Mouse (Mus musculus) forebrain, embryonic 10.5 days (tissue): Measurements from ENCODE around the gene Cuedc1. TPM values are rescaled to one million over a fixed set of nuclear protein-coding genes. Genes with fewer than 3 reads are reported as not detected.

ENCODE experiments used
- DNase-seq: peaks from one replicate; pipeline ENCODE4 v3.0.0-alpha.2; 2017; ENCODE audit warnings: low spot score; ENCODE audit errors: extremely low spot score
- H3K27ac ChIP-seq: fragments of 300-500 bp; sonication (generic); 2 replicates; pipeline ENCODE4 v1.5.1; 2016; ENCODE audit warnings: mild to moderate bottlenecking
- H3K27me3 ChIP-seq: fragments of 300-500 bp; sonication (generic); 2 replicates; pipeline ENCODE4 v1.6.1; 2016; ENCODE audit warnings: mild to moderate bottlenecking; ENCODE audit not compliant: poor library complexity, severe bottlenecking
- H3K36me3 ChIP-seq: fragments of 300-500 bp; sonication (generic); replicated peaks from 2 replicates; pipeline ENCODE4 v1.6.1; 2016; ENCODE audit warnings: mild to moderate bottlenecking, moderate library complexity
- H3K4me1 ChIP-seq: fragments of 300-500 bp; sonication (generic); 2 replicates; pipeline ENCODE4 v1.6.1; 2016
- H3K4me3 ChIP-seq: fragments of 300-500 bp; sonication (generic); 2 replicates; pipeline ENCODE4 v1.5.1; 2016; ENCODE audit warnings: mild to moderate bottlenecking, moderate library complexity
- H3K9me3 ChIP-seq: fragments of 300-500 bp; sonication (generic); 2 replicates; pipeline ENCODE4 v1.6.1; 2016; ENCODE audit warnings: mild to moderate bottlenecking, moderate library complexity
- WGBS: fragments of 180-500 bp; shearing (Covaris S2); methylation state at CpG from one replicate; pipeline ENCODE4 v1.1.7; 2016; 5-methylcytosine and 5-hydroxymethylcytosine counted together
- polyA plus RNA-seq: library from polyadenylated mRNA; unstranded; fragments of >200 nt; fragmentation: Nextera tagmentation; extraction: Ambion mirVana; gene quantifications from 2 replicates; pipeline ENCODE4 v1.2.1, GENCODE M21; 2016

Cuedc1 gene
- polyA plus RNA-seq, 1 experiment from 2014 or later = 24.9 TPM

- Histone ChIP-seq H3K27me3 (no peaks in the 10 kb centered on the region), H3K9me3 (no peaks in the 10 kb centered on the region), H3K27ac (peak within 1 kb of the TSS; percentile 100), H3K4me1 (peaks cover 45% of the 10 kb centered on the region), H3K4me3 (peak within 1 kb of the TSS; percentile 96), H3K36me3 (peaks cover 2% of the 10 kb centered on the region)
- DNase-seq = peak; percentile 85
- under 1% methylated on average over 75 of the region's 81 CpGs for WGBS
Measured at GRCm38 (mm10) chr11:88067586-88068410, 30.1 kb upstream of the Cuedc1 start, which contains the start of gene Vezf1. TSS of gene Vezf1 (plus strand) at chr11:88068279.

GRCm38 (mm10) chr11:88068411-88069245 lies 29.2 kb upstream of the Cuedc1 start:
- peaks cover 53% of the 10 kb centered on the region for H3K4me1 ChIP-seq
- peak; percentile 67 for DNase-seq
- peaks cover 10% of the 10 kb centered on the region for H3K36me3 ChIP-seq
- peak overlapping the region; percentile 96 for H3K4me3 ChIP-seq
- no peaks in the 10 kb centered on the region for H3K27me3 ChIP-seq
- H3K9me3 ChIP-seq = no peaks in the 10 kb centered on the region
- WGBS = under 1% methylated on average over 89 of the region's 92 CpGs
- peak overlapping the region; percentile 100 for H3K27ac ChIP-seq

DNA sequence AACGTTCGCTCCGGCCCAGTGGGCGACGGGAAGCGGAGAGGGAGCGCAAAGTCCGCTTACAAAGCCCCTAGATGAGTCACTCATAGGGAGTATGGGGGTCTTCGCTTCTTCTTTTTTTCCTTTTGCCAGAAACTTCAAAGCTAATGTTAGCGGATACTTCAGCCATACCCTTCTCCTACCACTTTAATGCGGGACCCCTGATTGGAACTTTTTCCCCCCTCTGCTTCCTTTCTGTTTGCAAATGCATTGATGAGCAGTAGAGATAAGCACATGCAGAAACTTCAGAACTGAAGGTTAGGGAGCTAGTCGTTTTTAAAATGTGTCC lies 28.6 kb upstream of the Cuedc1 start:
- Histone ChIP-seq H3K27me3 (no peaks in the 10 kb centered on the region), H3K36me3 (peaks cover 16% of the 10 kb centered on the region), H3K4me3 (peak overlapping the region; percentile 96), H3K9me3 (no peaks in the 10 kb centered on the region), H3K27ac (peak overlapping the region; percentile 100), H3K4me1 (peaks cover 57% of the 10 kb centered on the region)
- 1% methylated on average over 12 of the region's 12 CpGs for WGBS
- DNase-seq = no peak

DNA sequence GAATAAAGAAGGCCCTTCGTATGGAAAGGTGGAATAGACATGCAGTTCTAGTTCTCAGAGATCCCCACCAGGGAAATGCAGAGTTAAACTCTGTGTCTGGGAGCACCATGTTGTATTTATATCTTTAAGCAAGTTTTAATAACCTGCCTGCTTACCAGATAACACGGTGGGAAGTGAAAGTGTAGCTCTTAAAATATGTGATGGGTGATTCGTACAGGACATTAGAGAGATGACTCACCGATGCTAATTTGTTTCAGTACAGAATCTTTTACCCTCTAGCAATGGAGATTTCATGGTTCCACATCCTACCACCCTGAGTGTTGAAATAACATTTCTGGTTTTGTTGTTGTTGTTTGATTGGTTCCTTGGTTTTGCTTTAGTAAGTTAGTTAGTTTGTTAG lies 27.5 kb upstream of the Cuedc1 start:
- no peak for DNase-seq
- no peaks in the 10 kb centered on the region for H3K27me3 ChIP-seq
- peak overlapping the region; percentile 100; the same call in 1 of the 2 replicates for H3K27ac ChIP-seq
- WGBS = 61% methylated on average over 4 of the region's 4 CpGs
- H3K4me1 ChIP-seq = peaks cover 68% of the 10 kb centered on the region
- peak overlapping the region; percentile 96 for H3K4me3 ChIP-seq
- peaks cover 28% of the 10 kb centered on the region for H3K36me3 ChIP-seq
- H3K9me3 ChIP-seq = no peaks in the 10 kb centered on the region

DNA sequence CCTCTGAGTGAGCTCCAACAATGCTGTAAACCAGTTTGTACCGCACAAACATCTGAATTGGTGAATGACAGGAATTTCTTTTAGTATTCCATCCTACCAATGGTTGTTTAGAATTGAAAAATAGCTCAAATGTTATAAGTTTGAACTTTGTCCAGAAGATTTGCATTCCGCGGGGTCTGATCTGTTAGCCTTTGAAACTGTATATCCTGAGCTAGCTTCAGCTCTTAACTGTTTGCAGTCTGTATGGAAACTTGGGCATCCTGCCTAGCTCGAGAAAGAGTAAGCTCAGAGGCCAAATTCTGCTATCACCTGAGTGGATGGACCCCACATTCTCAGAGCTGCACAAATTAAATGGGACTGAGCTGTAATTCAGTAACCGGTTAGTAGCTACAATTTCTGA lies 26.7 kb upstream of the Cuedc1 start:
- no peak for DNase-seq
- Histone ChIP-seq H3K36me3 (peaks cover 35% of the 10 kb centered on the region), H3K27me3 (no peaks in the 10 kb centered on the region), H3K4me1 (peaks cover 75% of the 10 kb centered on the region), H3K4me3 (peak overlapping the region; percentile 96), H3K9me3 (no peaks in the 10 kb centered on the region), H3K27ac (peak overlapping the region; percentile 100; the same call in 1 of the 2 replicates)
- WGBS = 50% methylated on average over 5 of the region's 5 CpGs

GRCm38 (mm10) chr11:88073343-88073875 lies 24.4 kb upstream of the Cuedc1 start:
- H3K4me1 ChIP-seq = peaks cover 66% of the 10 kb centered on the region
- H3K27me3 ChIP-seq = no peaks in the 10 kb centered on the region
- no peaks in the 10 kb centered on the region for H3K9me3 ChIP-seq
- 93% methylated on average over 14 of the region's 14 CpGs for WGBS
- DNase-seq = no peak
- no peak overlapping the region; the same call in 1 of the 2 replicates for H3K27ac ChIP-seq
- H3K36me3 ChIP-seq = peaks cover 58% of the 10 kb centered on the region
- H3K4me3 ChIP-seq = no peak overlapping the region

- H3K4me3 ChIP-seq = no peak overlapping the region
- peaks cover 52% of the 10 kb centered on the region for H3K4me1 ChIP-seq
- H3K36me3 ChIP-seq = peaks cover 81% of the 10 kb centered on the region
- no peak for DNase-seq
- H3K27ac ChIP-seq = no peak overlapping the region
- WGBS = 58% methylated on average over 1 of the region's 1 CpGs
- no peaks in the 10 kb centered on the region for H3K9me3 ChIP-seq
- no peaks in the 10 kb centered on the region for H3K27me3 ChIP-seq
Measured at GRCm38 (mm10) chr11:88075701-88076100, 22.2 kb upstream of the Cuedc1 start.

GRCm38 (mm10) chr11:88076394-88076793 lies 21.5 kb upstream of the Cuedc1 start:
- no peak overlapping the region for H3K4me3 ChIP-seq
- DNase-seq = no peak
- no peak overlapping the region for H3K27ac ChIP-seq
- no peaks in the 10 kb centered on the region for H3K27me3 ChIP-seq
- peaks cover 45% of the 10 kb centered on the region for H3K4me1 ChIP-seq
- H3K9me3 ChIP-seq = no peaks in the 10 kb centered on the region
- WGBS = 97% methylated on average over 1 of the region's 1 CpGs
- H3K36me3 ChIP-seq = peaks cover 88% of the 10 kb centered on the region

DNA sequence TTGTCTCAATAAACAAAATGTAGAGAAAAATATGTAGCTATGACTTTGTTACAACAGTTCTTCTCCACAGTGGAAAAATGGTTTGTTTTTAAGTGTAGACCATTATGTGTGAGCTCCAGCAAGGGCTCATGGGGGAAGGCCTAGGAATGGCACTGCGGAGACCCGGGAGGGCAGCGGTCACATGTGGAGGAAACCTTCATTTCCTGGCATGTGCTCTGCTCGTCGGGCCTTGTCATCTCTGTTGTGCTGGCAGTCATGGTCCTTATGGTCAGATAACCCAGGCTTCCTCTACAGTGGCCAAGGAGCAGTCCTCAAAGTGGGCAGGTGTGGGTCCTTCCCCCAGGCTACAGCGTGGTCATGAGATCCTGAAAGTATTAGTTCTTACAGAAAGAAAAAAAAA lies 14.2 kb upstream of the Cuedc1 start:
- Histone ChIP-seq H3K27me3 (no peaks in the 10 kb centered on the region), H3K9me3 (no peaks in the 10 kb centered on the region), H3K4me3 (no peak overlapping the region), H3K27ac (no peak overlapping the region), H3K36me3 (peaks cover 70% of the 10 kb centered on the region), H3K4me1 (peaks cover 32% of the 10 kb centered on the region)
- 85% methylated on average over 6 of the region's 6 CpGs for WGBS
- no peak for DNase-seq

DNA sequence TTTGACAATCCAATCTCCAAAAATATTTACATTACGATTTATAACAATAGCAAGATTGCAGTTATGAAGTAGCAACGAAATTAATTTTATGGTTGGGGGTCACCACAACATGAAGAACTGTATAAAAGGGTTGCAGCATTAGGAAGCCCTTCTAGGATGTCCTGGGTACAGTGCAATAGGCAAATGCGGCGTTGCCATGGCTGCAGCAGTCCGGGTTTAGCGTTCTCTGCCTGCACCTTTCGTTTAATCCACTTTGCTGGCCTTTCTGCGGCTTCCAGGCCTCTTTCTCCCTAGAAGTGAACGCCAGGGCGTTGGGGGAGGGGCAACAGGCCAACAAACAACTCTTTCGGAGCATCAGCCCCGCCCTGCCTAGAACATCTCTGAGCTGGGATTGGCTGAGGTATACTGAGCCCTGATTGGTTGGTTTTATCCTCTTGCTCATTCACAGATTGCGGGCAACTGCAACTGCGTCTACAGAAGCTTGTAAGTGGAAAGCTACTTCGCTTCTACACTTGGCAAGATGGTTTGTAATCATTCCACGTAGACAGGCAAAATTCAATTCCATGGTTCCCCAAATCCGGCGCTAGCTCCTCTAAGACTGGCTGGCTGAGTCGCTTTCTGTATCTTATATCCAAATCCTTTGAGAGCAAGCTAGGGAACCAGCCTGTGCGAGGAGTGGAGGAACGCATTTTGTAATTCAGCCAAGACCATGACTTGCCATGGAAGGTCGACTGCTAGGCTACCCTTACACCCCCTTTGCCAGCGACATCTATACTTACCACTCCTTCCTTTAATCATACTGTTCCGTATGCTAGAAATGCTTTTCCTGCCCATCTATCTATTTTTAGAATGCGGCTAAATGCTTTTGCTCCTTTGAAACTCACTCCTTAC lies 10.9 kb upstream of the Cuedc1 start:
- H3K9me3 ChIP-seq = no peaks in the 10 kb centered on the region
- peaks cover 38% of the 10 kb centered on the region for H3K36me3 ChIP-seq
- H3K4me3 ChIP-seq = peak overlapping the region; percentile 51
- peaks cover 46% of the 10 kb centered on the region for H3K4me1 ChIP-seq
- DNase-seq = peak; percentile 93
- H3K27ac ChIP-seq = peak overlapping the region; percentile 83
- WGBS = 7% methylated on average over 25 of the region's 25 CpGs
- no peaks in the 10 kb centered on the region for H3K27me3 ChIP-seq

- H3K27ac ChIP-seq = no peak overlapping the region
- H3K36me3 ChIP-seq = peaks cover 17% of the 10 kb centered on the region
- H3K4me1 ChIP-seq = peaks cover 46% of the 10 kb centered on the region
- WGBS = 65% methylated on average over 5 of the region's 5 CpGs
- DNase-seq = no peak
- H3K9me3 ChIP-seq = no peaks in the 10 kb centered on the region
- no peak overlapping the region for H3K4me3 ChIP-seq
- H3K27me3 ChIP-seq = no peaks in the 10 kb centered on the region
Measured at GRCm38 (mm10) chr11:88089150-88089549, 8.7 kb upstream of the Cuedc1 start.

GRCm38 (mm10) chr11:88090293-88090692 lies 7.6 kb upstream of the Cuedc1 start:
- no peaks in the 10 kb centered on the region for H3K27me3 ChIP-seq
- no peak overlapping the region for H3K27ac ChIP-seq
- H3K4me3 ChIP-seq = no peak overlapping the region
- 88% methylated on average over 5 of the region's 5 CpGs for WGBS
- no peak for DNase-seq
- peaks cover 43% of the 10 kb centered on the region for H3K4me1 ChIP-seq
- H3K36me3 ChIP-seq = peaks cover 5% of the 10 kb centered on the region
- H3K9me3 ChIP-seq = no peaks in the 10 kb centered on the region
